Mouse (Mus musculus) forebrain, postnatal 0 days (tissue): ENCODE measurements at regions not wholly inside any gene's neighbourhood (a gene's known extent, or its start where the extent isn't known, plus 50 kb on each side); places are given as distances from the start of the nearest gene placed in this dataset.
A peak's percentile ranks its signal among the peaks of the same experiment; 100 is the strongest.

Experiments used
- ATAC-seq: fragments of 200-750 bp; cut with Nextera tagmentation; 2 replicates; pipeline ENCODE4 v1.8.0; 2017; ENCODE audit warnings: mild to moderate bottlenecking, moderate library complexity
- DNase-seq: peaks from one replicate; pipeline ENCODE4 v3.0.0-alpha.2; 2015
- H3K27ac ChIP-seq: fragments of 300-500 bp; sonication (generic); 2 replicates; pipeline ENCODE4 v1.5.1; 2014; ENCODE audit warnings: low read depth, mild to moderate bottlenecking, antibody characterized with exemption, low read length, moderate library complexity, mixed read lengths
- H3K27me3 ChIP-seq: fragments of 300-500 bp; sonication (generic); 2 replicates; pipeline ENCODE4 v1.6.1; 2014; ENCODE audit warnings: mild to moderate bottlenecking, low read length, mixed read lengths; ENCODE audit not compliant: insufficient read depth
- H3K36me3 ChIP-seq: fragments of 300-500 bp; sonication (generic); 2 replicates; pipeline ENCODE4 v1.6.1; 2014; ENCODE audit warnings: mild to moderate bottlenecking, moderate library complexity; ENCODE audit not compliant: insufficient read depth
- H3K4me1 ChIP-seq: fragments of 300-500 bp; sonication (generic); 2 replicates; pipeline ENCODE4 v1.6.1; 2014; ENCODE audit warnings: antibody characterized with exemption; ENCODE audit not compliant: insufficient read depth
- H3K4me2 ChIP-seq: fragments of 300-500 bp; sonication (generic); 2 replicates; pipeline ENCODE4 v1.6.1; 2014; ENCODE audit warnings: low read depth, mild to moderate bottlenecking, moderate library complexity
- H3K4me3 ChIP-seq: fragments of 300-500 bp; sonication (generic); 2 replicates; pipeline ENCODE4 v1.5.1; 2014; ENCODE audit warnings: low read depth, low read length, mixed read lengths
- H3K9ac ChIP-seq: fragments of 300-500 bp; sonication (generic); 2 replicates; pipeline ENCODE4 v1.6.1; 2014; ENCODE audit warnings: mild to moderate bottlenecking
- H3K9me3 ChIP-seq: fragments of 300-500 bp; sonication (generic); 2 replicates; pipeline ENCODE4 v1.6.1; 2016; ENCODE audit warnings: low read length
- CTCF ChIP-seq: sonication (generic); IDR thresholded peaks from 2 replicates; pipeline ENCODE4 v1.5.1; 2016; ENCODE audit warnings: antibody characterized with exemption, control low read depth, low read depth
- WGBS: fragments of 180-500 bp; shearing (Covaris S2); extraction: QIAGEN DNeasy Blood & Tissue Kit; methylation state at CpG from one replicate; pipeline ENCODE4 v1.1.7; 2014; 5-methylcytosine and 5-hydroxymethylcytosine counted together

DNA sequence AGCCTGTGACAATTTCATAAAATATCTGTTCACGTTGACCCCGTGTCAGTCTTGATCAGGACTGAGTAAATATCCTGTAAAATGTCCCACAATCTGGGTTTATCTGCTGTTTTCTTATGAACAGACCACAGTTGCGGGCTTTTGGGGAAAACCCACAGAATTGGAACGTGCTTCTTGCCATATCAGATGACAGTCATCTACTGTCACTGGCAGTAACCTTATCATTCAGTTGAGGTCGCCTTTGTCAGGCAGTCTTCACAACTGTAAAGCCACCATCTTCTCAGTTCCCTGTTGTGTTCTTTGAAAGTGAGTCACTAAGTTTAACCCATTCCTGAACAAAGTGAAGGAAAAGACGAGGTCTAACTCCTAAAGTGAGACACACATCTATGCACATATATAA, 80.9 kb upstream of the Prdm1 start:
- no peak overlapping the region for H3K27ac ChIP-seq
- no peak overlapping the region for H3K9ac ChIP-seq
- H3K4me2 ChIP-seq: no peak overlapping the region
- DNase-seq (no peak), ATAC-seq (no peak)
- WGBS: 84% methylated on average over 6 of the region's 6 CpGs
- no peaks in the 10 kb centered on the region for H3K4me1 ChIP-seq
- TF ChIP-seq CTCF: no peak
- H3K36me3 ChIP-seq: no peaks in the 10 kb centered on the region
- H3K27me3 ChIP-seq: no peaks in the 10 kb centered on the region
- H3K9me3 ChIP-seq: no peaks in the 10 kb centered on the region
- no peak overlapping the region for H3K4me3 ChIP-seq

DNA sequence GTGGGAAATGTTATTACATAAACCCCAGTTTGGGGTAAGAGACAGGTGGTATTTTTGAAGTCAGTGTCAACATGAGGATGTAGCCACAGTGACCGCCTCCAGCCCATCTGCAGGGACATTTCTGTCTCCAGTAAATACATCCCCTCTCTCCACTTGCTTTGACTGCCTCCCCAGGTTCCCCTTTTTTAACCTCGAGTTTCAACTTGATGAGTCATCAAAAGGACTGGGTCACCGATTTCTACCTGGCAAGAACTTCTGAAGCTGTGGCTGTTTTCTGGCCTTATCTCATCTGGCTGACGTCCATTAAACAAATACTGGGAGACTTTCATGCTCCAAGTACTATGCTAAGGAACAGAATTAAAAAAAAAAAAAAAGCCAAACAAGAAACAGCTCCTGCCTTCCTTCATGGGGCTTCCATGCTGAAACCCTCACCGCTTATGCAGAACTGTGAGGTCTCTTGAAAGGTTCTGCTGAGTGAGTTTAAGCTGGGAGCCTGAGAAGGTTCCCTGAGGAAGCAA, 79.1 kb upstream of the Prdm1 start:
- H3K36me3 ChIP-seq: no peaks in the 10 kb centered on the region
- H3K4me1 ChIP-seq: no peaks in the 10 kb centered on the region
- no peak for TF ChIP-seq CTCF
- H3K9me3 ChIP-seq: no peaks in the 10 kb centered on the region
- 79% methylated on average over 5 of the region's 5 CpGs for WGBS
- ATAC-seq (no peak), DNase-seq (no peak)
- H3K4me2 ChIP-seq: no peak overlapping the region
- no peaks in the 10 kb centered on the region for H3K27me3 ChIP-seq
- no peak overlapping the region for H3K9ac ChIP-seq
- H3K4me3 ChIP-seq: no peak overlapping the region
- H3K27ac ChIP-seq: no peak overlapping the region

GRCm38 (mm10) chr10:44604512-44604911, 76.2 kb upstream of the Prdm1 start:
- Histone ChIP-seq H3K27ac (no peak overlapping the region), H3K4me2 (no peak overlapping the region), H3K9ac (no peak overlapping the region), H3K4me1 (no peaks in the 10 kb centered on the region), H3K4me3 (no peak overlapping the region), H3K9me3 (no peaks in the 10 kb centered on the region), H3K27me3 (no peaks in the 10 kb centered on the region), H3K36me3 (no peaks in the 10 kb centered on the region)
- ATAC-seq (no peak), DNase-seq (no peak)
- 95% methylated on average over 11 of the region's 11 CpGs for WGBS
- TF ChIP-seq CTCF: no peak

DNA sequence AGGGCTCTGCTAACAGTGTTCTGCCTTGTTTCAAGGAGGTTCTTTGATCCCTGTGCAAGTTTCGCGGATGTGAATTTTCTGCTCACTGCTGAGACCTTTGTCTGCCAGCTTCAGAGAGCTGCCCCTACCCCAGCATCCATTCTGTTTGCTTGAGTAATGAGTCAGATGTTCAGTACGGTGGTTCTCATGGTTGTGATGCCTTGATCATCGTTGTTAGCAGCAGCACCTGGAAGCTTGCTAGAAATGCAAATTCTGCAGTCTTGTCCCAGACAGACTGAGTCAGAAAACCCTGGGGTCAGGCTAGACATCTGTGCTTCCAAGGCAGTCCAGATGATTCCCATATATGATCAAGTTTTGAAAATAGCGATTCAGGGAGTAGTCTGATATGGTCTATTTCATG, 75.2 kb upstream of the Prdm1 start:
- H3K27me3 ChIP-seq: no peaks in the 10 kb centered on the region
- H3K9ac ChIP-seq: no peak overlapping the region
- H3K4me2 ChIP-seq: no peak overlapping the region
- DNase-seq (no peak), ATAC-seq (no peak)
- no peaks in the 10 kb centered on the region for H3K36me3 ChIP-seq
- H3K9me3 ChIP-seq: no peaks in the 10 kb centered on the region
- 72% methylated on average over 5 of the region's 5 CpGs for WGBS
- H3K4me3 ChIP-seq: no peak overlapping the region
- H3K27ac ChIP-seq: no peak overlapping the region
- no peaks in the 10 kb centered on the region for H3K4me1 ChIP-seq
- TF ChIP-seq CTCF: no peak

DNA sequence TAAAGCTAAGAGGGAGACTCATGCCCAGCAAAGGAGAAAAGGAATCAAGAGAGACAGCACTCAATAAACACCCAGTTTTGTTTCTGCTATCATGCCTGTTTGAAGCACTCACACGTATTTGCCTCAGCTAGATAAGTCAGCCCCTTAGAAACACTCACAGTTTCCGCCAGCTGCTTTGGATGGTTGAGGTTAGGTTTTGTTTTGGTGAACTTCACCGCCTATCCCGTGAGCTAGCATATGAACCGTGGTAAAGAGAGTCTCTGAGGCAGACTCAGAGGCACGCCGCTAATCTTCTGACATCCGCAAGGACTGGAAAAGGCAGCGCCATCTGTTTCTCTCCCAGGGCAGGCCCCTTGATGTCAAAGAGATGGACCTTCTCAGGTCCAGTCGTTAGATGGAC, 73.2 kb upstream of the Prdm1 start:
- H3K4me1 ChIP-seq: no peaks in the 10 kb centered on the region
- H3K27me3 ChIP-seq: no peaks in the 10 kb centered on the region
- H3K27ac ChIP-seq: no peak overlapping the region
- ATAC-seq (no peak), DNase-seq (no peak)
- H3K9me3 ChIP-seq: no peaks in the 10 kb centered on the region
- no peak overlapping the region for H3K9ac ChIP-seq
- WGBS: 86% methylated on average over 10 of the region's 10 CpGs
- no peaks in the 10 kb centered on the region for H3K36me3 ChIP-seq
- no peak for TF ChIP-seq CTCF
- no peak overlapping the region for H3K4me2 ChIP-seq
- H3K4me3 ChIP-seq: no peak overlapping the region

DNA sequence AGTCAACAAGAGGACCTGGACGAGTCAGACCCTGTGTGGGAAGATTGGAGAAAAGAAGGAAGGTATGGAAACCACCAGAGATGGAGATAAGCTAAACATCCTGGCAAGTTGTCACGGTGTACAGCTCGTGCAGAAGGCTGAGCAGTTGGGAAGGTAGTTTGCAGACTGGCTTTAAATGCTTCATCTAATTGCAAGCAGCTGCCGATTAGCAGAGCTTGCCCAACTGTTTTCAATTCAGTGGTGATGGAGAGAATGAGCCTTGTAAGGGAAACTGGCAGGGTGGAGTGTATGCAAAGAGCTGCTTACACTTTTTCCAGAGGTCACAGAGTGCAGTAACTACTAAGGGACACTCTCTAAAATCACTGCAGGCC, 71.6 kb upstream of the Prdm1 start:
- Histone ChIP-seq H3K9ac (no peak overlapping the region), H3K4me3 (no peak overlapping the region), H3K4me2 (no peak overlapping the region), H3K36me3 (no peaks in the 10 kb centered on the region), H3K27me3 (no peaks in the 10 kb centered on the region), H3K9me3 (no peaks in the 10 kb centered on the region), H3K27ac (no peak overlapping the region), H3K4me1 (no peaks in the 10 kb centered on the region)
- DNase-seq: peak; percentile 69
- no peak for TF ChIP-seq CTCF
- peak; percentile 71 for ATAC-seq
- 17% methylated on average over 4 of the region's 4 CpGs for WGBS

DNA sequence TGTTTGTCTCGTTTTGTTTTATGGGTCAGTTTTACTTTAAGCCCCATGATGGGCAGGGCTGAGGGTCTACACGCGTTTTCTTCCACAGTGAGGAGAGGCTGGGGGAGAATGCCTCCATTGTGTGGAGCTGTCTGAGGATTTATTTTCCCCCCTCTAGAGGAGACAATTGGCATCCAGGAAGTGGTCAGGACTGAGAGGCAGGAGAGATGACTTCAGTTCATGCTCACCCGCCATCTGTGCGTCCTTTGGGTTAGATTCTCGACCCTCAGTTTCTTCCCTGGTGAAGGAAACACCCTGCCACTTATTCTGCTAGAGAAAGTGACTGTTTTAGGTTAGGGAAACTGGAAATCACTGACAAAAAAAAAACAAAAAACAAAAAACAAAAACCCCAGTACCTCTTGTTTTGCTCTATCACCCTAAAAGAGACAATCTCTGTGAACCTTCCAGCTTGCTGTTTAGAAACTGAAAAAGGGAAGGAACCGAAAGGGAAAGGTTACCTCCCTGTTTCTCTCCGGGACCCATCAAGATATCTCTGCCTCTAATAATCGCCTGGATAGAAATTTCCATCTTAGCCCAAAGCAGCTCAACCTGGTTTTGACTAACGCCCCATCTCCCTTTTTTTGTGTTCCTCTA, 71.1 kb upstream of the Prdm1 start:
- Histone ChIP-seq H3K9me3 (no peaks in the 10 kb centered on the region), H3K36me3 (no peaks in the 10 kb centered on the region), H3K4me1 (no peaks in the 10 kb centered on the region), H3K4me2 (no peak overlapping the region), H3K27me3 (no peaks in the 10 kb centered on the region), H3K9ac (no peak overlapping the region), H3K4me3 (no peak overlapping the region), H3K27ac (no peak overlapping the region)
- ATAC-seq: no peak
- TF ChIP-seq CTCF: no peak
- 64% methylated on average over 10 of the region's 10 CpGs for WGBS
- DNase-seq: no peak
